Comparison of ENCODE assay signal across 1 mouse cellular context in the genomic region with DNA sequence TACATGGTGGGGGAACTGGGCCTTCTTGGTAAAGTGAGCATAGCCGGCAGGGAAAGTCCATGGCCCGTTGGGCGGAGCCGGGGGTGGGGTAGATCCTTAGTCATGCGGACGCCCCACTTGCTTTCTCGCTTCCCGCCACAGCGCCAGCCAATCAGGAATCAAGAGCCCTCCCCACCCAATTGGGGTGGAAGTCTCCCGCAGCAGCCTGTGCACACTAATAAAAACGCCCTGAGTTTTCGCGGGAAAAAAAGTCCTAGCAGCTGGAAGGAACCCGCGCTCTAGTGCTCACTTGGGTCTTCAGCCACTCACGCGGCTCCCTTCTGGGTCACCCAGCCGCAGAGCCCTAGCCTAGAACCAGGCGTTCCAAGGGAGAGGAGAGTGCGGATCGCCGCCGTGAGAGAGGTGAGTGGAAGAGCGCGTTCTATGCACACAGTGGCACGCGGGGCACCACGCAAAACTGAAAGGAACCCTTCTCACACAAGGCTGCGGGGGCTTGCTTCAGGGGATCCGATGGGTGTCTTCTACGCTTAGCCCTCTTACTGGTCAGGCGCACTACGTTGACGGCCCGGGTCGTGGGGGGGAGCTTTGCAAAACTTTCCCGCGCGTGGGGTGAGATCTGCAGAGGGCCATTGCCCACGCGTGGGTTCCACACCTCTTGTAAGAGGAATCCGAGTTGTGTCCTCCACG.
TF ChIP-seq lines count a peak whose summit lies in the region.

A gene (plus strand): TSS at position 162 of the 687 bp plus-strand sequence.

TF ChIP-seq in MEL, 35 proteins besides CTCF, POLR2A, EP300 and RAD21 (continued from another document):
- TF ChIP-seq TBP (IDR thresholded peaks at IDR 0.05; ENCODE audit: low read depth, low read length): peak; percentile 91
- peak; percentile 98 for TF ChIP-seq E2F4 (IDR thresholded peaks at IDR 0.05; ENCODE audit: borderline replicate concordance, low read depth, low read length)
- TF ChIP-seq JUND (IDR thresholded peaks at IDR 0.05; ENCODE audit: low read depth, low read length): no peak
- TF ChIP-seq POLR2AphosphoS5 (IDR thresholded peaks at IDR 0.05; ENCODE audit: borderline replicate concordance, low read depth, low read length): no peak
- no peak for TF ChIP-seq CHD1 (IDR thresholded peaks at IDR 0.05; ENCODE audit: low read depth, low read length)
- TF ChIP-seq USF1 (IDR thresholded peaks at IDR 0.05; ENCODE audit: low read depth, low read length): no peak
- TF ChIP-seq POLR2AphosphoS2 (IDR thresholded peaks at IDR 0.05; ENCODE audit: low read length): peak; percentile 80; the same call in 1 of the 2 replicates
- TF ChIP-seq TAL1 (IDR thresholded peaks at IDR 0.05; ENCODE audit: low read length): no peak
- TF ChIP-seq SMC3 (IDR thresholded peaks at IDR 0.05; ENCODE audit: low read depth, low read length): no peak
- TF ChIP-seq NELFE (IDR thresholded peaks at IDR 0.05; ENCODE audit: low read depth, low read length): peak; percentile 83
- TF ChIP-seq NRF1 (IDR thresholded peaks at IDR 0.05; ENCODE audit: insufficient read depth, low read depth, low read length, poor library complexity, severe bottlenecking): no peak
- peak; percentile 64; the same call in 1 of the 2 replicates for TF ChIP-seq HCFC1 (IDR thresholded peaks at IDR 0.05; ENCODE audit: low read depth, low read length)
- TF ChIP-seq ZKSCAN1 (IDR thresholded peaks at IDR 0.05; ENCODE audit: low read depth, low read length): no peak
- TF ChIP-seq ZNF384 (IDR thresholded peaks at IDR 0.05; ENCODE audit: low read depth, low read length): no peak
- TF ChIP-seq BHLHE40 (IDR thresholded peaks at IDR 0.05; ENCODE audit: borderline replicate concordance, low read depth, low read length): no peak
- peak; percentile 88 for TF ChIP-seq MXI1 (IDR thresholded peaks at IDR 0.05; ENCODE audit: low read depth, low read length)
- TF ChIP-seq GATA1 (IDR thresholded peaks at IDR 0.05; ENCODE audit: low read depth, low read length): no peak
- no peak for TF ChIP-seq USF2 (IDR thresholded peaks at IDR 0.05; ENCODE audit: borderline replicate concordance in 1 of 2, insufficient read depth in 1 of 2, low read depth in 1 of 2, low read length in 2 of 2)
- TF ChIP-seq GABPA (IDR thresholded peaks at IDR 0.05; ENCODE audit: low read depth, low read length): no peak
- no peak for TF ChIP-seq UBTF (IDR thresholded peaks at IDR 0.05; ENCODE audit: borderline replicate concordance, insufficient read depth, low read depth, low read length)
- TF ChIP-seq ZC3H11A (IDR thresholded peaks at IDR 0.05; ENCODE audit: low read depth, low read length): no peak
- peak; percentile 99 for TF ChIP-seq SIN3A (IDR thresholded peaks at IDR 0.05; ENCODE audit: low read length)
- no peak for TF ChIP-seq MYB (IDR thresholded peaks at IDR 0.05; ENCODE audit: low read depth, low read length)
TF ChIP-seq in MEL: peak in this region for 14.
